11 mouse cellular contexts compared by ENCODE assay signal in genomic region chr7:44676611-44677010, GRCm38 (mm10). TPM values are rescaled to one million over a fixed set of nuclear protein-coding genes. Genes with fewer than 3 reads are reported as not detected.
DNase-seq lines count a peak whose midpoint lies in the region; ATAC-seq and TF ChIP-seq lines count a peak whose summit lies in the region.
"Had no signal": no experiment of that assay in that cellular context is flagged by ENCODE, and none has a peak within 500 bp of the region (broad histone marks: within the 10 kb centered on the region; RNA-seq: fewer than 3 reads in every experiment).

No protein-coding gene starts in this region.

- H3K36me3 ChIP-seq in forebrain, embryonic 16.5 days (ENCODE audit: control insufficient read depth, insufficient read depth), result no peaks in the 10 kb centered on the region
- H3K36me3 ChIP-seq in forebrain, embryonic 11.5 days (ENCODE audit: control insufficient read depth, insufficient read depth, low read length), result no peaks in the 10 kb centered on the region; the same call in 1 of the 2 replicates
- H3K36me3 ChIP-seq: embryonic facial prominence, embryonic 12.5 days; liver, embryonic 15.5 days had no signal

- peaks cover 2% of the 10 kb centered on the region; the same call in 1 of the 2 replicates for H3K4me1 ChIP-seq in forebrain, embryonic 16.5 days (replicated peaks; ENCODE audit: control insufficient read depth, insufficient read depth, low read length)
- H3K4me1 ChIP-seq in forebrain, embryonic 11.5 days (replicated peaks; ENCODE audit: control insufficient read depth, insufficient read depth, low read length), result no peaks in the 10 kb centered on the region; the same call in 1 of the 2 replicates
- peaks cover 6% of the 10 kb centered on the region; the same call in 1 of the 2 replicates for H3K4me1 ChIP-seq in olfactory bulb, adult 2 months (ENCODE audit: control insufficient read depth, insufficient read depth, low read length)

- 29% methylated on average over 2 of the region's 2 CpGs for WGBS in forebrain, embryonic 16.5 days
- 66% methylated on average over 2 of the region's 2 CpGs for WGBS in forebrain, embryonic 11.5 days
- WGBS in olfactory bulb, adult 2 months, result 16% methylated on average over 2 of the region's 2 CpGs

- no peak for TF ChIP-seq POLR2A in olfactory bulb, adult 2 months (IDR thresholded peaks at IDR 0.05; ENCODE audit: insufficient read depth, low read depth, low read length)

- no peak for DNase-seq in forebrain, embryonic 11.5 days (ENCODE audit: low spot score)
- peak; percentile 60 to 66 for DNase-seq in lung, adult 18-20 months
- no peak for DNase-seq in lung, postnatal 14 days
- peak; percentile 17 to 40 for DNase-seq in heart, postnatal 36 days
- no peak for DNase-seq in retina, postnatal 1 day
- DNase-seq in thymus, adult 18-20 months, result no peak

- H3K27me3 ChIP-seq in forebrain, embryonic 16.5 days (replicated peaks; ENCODE audit: control insufficient read depth, insufficient read depth, low read length), result no peaks in the 10 kb centered on the region
- no peaks in the 10 kb centered on the region for H3K27me3 ChIP-seq in forebrain, embryonic 11.5 days (ENCODE audit: control insufficient read depth, insufficient read depth, low read length)

- ATAC-seq in forebrain, embryonic 16.5 days, result peak; percentile 72
- no peak for ATAC-seq in forebrain, embryonic 11.5 days (replicated peaks; ENCODE audit: low FRiP score)

- no peak for TF ChIP-seq CTCF in olfactory bulb, adult 2 months (IDR thresholded peaks at IDR 0.05; ENCODE audit: insufficient read depth, low read depth, low read length)

- no peak overlapping the region for H3K9ac ChIP-seq in forebrain, embryonic 16.5 days (replicated peaks; ENCODE audit: low read depth, low read length)
- no peak overlapping the region for H3K9ac ChIP-seq in forebrain, embryonic 11.5 days (ENCODE audit: low read length)
- H3K9ac ChIP-seq: embryonic facial prominence, embryonic 12.5 days; liver, embryonic 15.5 days had no signal

- no peaks in the 10 kb centered on the region for H3K9me3 ChIP-seq in forebrain, embryonic 16.5 days (ENCODE audit: control insufficient read depth, low read length)
- H3K9me3 ChIP-seq in forebrain, embryonic 11.5 days (ENCODE audit: control insufficient read depth, low read length), result no peaks in the 10 kb centered on the region; the same call in none of the 2 replicates
- H3K9me3 ChIP-seq: embryonic facial prominence, embryonic 12.5 days had no signal

- H3K27ac ChIP-seq in forebrain, embryonic 16.5 days (ENCODE audit: low read length), result no peak overlapping the region
- no peak overlapping the region for H3K27ac ChIP-seq in forebrain, embryonic 11.5 days (ENCODE audit: low read depth, low read length)
- H3K27ac ChIP-seq in olfactory bulb, adult 2 months (ENCODE audit: insufficient read depth, low read depth, low read length), result peak overlapping the region; percentile 63; the same call in 1 of the 2 replicates
- H3K27ac ChIP-seq: embryonic facial prominence, embryonic 12.5 days; liver, embryonic 15.5 days had no signal

- no peak overlapping the region for H3K4me3 ChIP-seq in forebrain, embryonic 16.5 days (replicated peaks; ENCODE audit: low read length)
- no peak overlapping the region for H3K4me3 ChIP-seq in forebrain, embryonic 11.5 days (ENCODE audit: low read depth, low read length)
- no peak overlapping the region for H3K4me3 ChIP-seq in olfactory bulb, adult 2 months (ENCODE audit: insufficient read depth, low read depth, low read length)
- H3K4me3 ChIP-seq: embryonic facial prominence, embryonic 12.5 days; liver, embryonic 15.5 days had no signal

- H3K4me2 ChIP-seq in forebrain, embryonic 16.5 days (ENCODE audit: low read length), result no peak overlapping the region
- H3K4me2 ChIP-seq in forebrain, embryonic 11.5 days (ENCODE audit: low read depth, low read length, severe bottlenecking), result no peak overlapping the region
- H3K4me2 ChIP-seq: embryonic facial prominence, embryonic 12.5 days; liver, embryonic 15.5 days had no signal

- intact Hi-C loops in heart, postnatal 36 days (cut with DNase I), result no loop called here

RNA-seq across cellular contexts. Expression of gene Myh14, which starts 6.0 kb away (rescaled TPM):
- 1.6 and 1.7 TPM in 2 replicates for polyA plus RNA-seq in forebrain, embryonic 16.5 days (2015; fragmentation: Nextera tagmentation; extraction: Ambion mirVana)
- 1.7 and 2.6 TPM in 2 replicates for polyA plus RNA-seq in forebrain, embryonic 11.5 days (2014; fragmentation: Nextera tagmentation; extraction: Ambion mirVana)
- total RNA-seq in heart, postnatal 36 days (2021), result 100 to 1,000 TPM in 1 of 2 experiments, 10 to 100 TPM in 1; 81.8 to 110 TPM
- not detected in 2 replicates for polyA plus RNA-seq in olfactory bulb, adult 2 months (2012; ENCODE audit: insufficient read depth, insufficient read length, low replicate concordance, missing spikeins)

RNA-seq across cellular contexts. Expression of gene Izumo2, which starts 31.9 kb away (rescaled TPM):
- not detected in 2 replicates for polyA plus RNA-seq in forebrain, embryonic 16.5 days (2015; fragmentation: Nextera tagmentation; extraction: Ambion mirVana)
- not detected in 2 replicates for polyA plus RNA-seq in forebrain, embryonic 11.5 days (2014; fragmentation: Nextera tagmentation; extraction: Ambion mirVana)
- total RNA-seq in heart, postnatal 36 days (2021), result not detected
- not detected in 2 replicates for polyA plus RNA-seq in olfactory bulb, adult 2 months (2012; ENCODE audit: insufficient read depth, insufficient read length, low replicate concordance, missing spikeins)
- total RNA-seq: hematopoietic stem cell, adult 5-6 weeks had no signal
- polyA plus RNA-seq: embryonic facial prominence, embryonic 12.5 days; liver, embryonic 15.5 days had no signal

Comparison
In these comparisons a context has a peak if more than half of its experiments do, and no peak if none do; other contexts are left out.
1. DNase-seq: peak in lung, adult 18-20 months (2 of 2) and heart, postnatal 36 days (2 of 2); none in forebrain, embryonic 11.5 days (single experiment), lung, postnatal 14 days (single experiment), retina, postnatal 1 day (single experiment) and thymus, adult 18-20 months (0 of 2).